Mouse (Mus musculus) bone marrow macrophage, adult 2 months (primary cell): ENCODE data around the gene Il16.

Source experiments
- CTCF ChIP-seq: IDR thresholded peaks from 2 replicates; pipeline ENCODE4 v1.5.1; 2012; ENCODE audit warnings: low read depth, mild to moderate bottlenecking, low read length, moderate library complexity
- POLR2A ChIP-seq: IDR thresholded peaks from 2 replicates; pipeline ENCODE4 v1.6.1; 2012; ENCODE audit warnings: mild to moderate bottlenecking, low read depth, low read length, borderline replicate concordance

DNA sequence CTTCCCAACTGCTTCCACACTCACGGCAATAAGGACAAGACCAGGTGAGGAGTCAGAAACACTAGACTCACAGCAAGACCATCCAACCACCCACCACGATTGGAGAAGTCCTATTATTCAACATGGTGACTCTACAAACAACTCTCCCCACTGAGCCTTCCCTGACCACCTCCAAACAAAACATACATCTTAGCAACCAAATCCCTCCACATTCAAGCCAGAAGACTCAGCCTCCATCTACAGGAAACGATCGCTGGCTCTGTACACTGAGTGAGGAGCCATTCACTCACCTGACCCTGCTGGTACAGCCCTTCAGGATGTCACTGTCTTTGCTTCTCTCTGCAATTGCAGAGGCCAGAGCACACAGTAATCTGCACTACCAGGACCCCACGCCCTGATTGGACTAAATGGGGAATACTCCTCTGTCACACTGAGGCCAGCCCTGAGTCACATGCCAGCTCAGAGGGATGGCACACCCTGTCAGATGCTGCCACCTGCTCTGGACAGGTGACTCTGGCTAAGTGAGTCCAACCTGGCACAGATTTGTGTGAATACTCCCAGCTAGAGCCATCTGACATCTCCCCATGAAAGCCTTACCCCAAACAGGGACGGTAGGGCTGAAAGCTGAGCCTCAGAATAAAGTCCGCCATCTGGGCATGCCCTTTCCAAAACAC, 10.3 kb downstream of the Il16 start:
- TF ChIP-seq CTCF (no peak), POLR2A (no peak)
